Mouse (Mus musculus): ENCODE data around the gene Vmn1r91.
"Not testable (repeated sequence)": the region's sequence is repeated elsewhere in the genome, so short reads cannot be mapped to it uniquely, and the experiment has no call there.

The Vmn1r91 gene

DNA sequence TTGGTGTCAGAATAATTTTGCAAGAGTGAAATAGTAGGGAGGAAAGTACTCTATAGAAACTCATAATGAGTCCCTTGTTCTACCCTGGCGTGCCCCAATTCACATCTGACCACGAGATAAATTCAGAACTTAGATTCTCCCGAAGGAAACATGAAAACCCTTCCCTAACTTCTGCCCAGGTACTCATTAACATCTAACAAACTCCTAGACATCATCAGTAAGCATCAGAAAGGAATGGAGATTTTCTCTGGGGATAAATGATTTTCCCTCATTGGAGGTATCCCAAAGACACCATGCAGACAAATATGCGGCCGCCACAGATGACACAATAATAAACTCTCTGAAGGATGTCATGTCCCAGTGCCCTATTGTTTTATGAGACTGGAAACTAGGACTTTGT lies at the start of gene Vmn1r91:
Gene Vmn1r91 (plus strand): TSS at position 301 of the 400 bp plus-strand sequence.
- DNase-seq (ENCODE audit: low read depth, low spot score) = not testable (repeated sequence)

DNA sequence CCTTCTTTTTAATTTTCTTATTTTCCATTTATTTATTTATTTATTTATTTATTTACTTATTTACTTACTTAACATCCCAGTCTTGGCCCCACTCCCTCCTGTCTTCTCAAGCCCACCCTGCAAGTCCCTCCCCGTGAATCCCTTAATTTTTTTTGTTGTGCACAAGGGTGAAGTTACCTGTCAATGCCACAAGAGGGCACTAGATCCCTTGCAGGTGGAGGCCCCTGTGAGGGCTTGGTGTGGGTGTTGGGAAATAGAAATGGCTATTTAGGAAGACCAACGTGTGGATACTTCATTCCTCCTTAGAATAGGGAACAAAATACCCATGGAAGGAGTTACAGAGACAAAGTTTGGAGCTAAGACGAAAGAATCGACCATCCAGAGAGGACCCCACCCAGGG lies 35.4 kb upstream of the Vmn1r91 start:
- not testable (repeated sequence) for DNase-seq (ENCODE audit: low read depth, low spot score)

DNA sequence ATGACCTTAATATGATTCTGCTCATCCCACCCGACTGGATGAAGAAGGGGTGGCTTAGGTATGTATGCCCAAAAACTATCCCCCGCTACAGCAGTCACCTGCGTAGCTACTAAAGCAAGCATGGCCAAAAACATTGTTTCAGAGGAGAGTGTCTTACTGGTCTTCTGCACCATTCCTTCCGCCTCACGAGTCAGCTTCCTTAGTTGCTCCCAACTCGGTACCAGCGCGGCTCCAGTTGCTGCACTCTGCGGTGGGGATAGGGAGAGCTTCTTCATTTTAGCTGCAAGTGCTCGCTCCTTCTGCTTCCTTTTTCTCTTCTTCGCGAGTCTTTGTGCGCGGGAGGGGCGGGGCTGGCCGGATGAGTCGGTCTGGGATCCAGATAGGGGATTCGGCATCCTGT lies 21.4 kb upstream of the Vmn1r91 start:
- not testable (repeated sequence) for DNase-seq (ENCODE audit: low read depth, low spot score)

DNA sequence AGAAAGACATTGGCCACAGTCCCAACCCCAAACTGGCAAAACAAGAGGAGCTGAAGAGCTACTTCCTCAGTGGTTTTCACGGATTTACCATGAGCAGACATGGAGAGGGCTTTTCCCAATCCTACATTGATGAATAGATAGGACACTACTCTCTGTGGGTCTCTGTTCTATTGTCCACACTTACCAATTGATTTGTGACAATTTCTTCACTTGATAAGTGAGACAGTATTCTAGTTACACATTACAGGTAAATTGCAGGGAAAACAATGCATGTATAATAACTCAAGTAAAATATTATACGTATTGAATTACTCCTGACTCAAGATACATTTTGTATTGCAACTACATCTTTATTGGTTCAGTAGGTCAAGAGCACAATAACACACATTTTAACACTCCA lies 23.0 kb downstream of the Vmn1r91 start, which contains the start of gene Gm16442:
Gene Gm16442 (minus strand): TSS at position 101 of the 400 bp plus-strand sequence.
- not testable (repeated sequence) for DNase-seq (ENCODE audit: low read depth, low spot score)

DNA sequence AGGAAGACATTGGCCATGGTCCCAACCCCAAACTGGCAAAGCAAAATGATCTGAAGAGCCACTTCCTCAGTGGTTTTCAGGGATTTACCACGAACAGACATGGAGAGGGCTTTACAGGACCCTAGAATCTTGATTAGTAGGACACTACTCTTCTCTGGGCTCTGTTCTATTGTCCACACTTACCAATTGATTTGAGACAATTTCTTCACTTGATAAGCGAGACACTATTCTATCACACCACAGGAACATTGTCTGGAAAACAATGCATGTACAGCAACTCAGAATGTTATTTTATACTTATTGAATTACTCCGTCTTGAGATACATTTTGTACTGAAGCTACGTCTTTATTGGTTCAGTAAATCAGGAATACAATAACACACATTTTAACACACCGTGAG lies 39.5 kb downstream of the Vmn1r91 start, which contains the start of gene Vmn1r93:
Gene Vmn1r93 (minus strand): TSS at position 101 of the 400 bp plus-strand sequence.
- DNase-seq (ENCODE audit: low read depth, low spot score) = not testable (repeated sequence)

Measured in skeletal muscle tissue, adult 2 months (tissue).